Mouse (Mus musculus): ENCODE data around the gene Theg. TPM values are rescaled to one million over a fixed set of nuclear protein-coding genes. Genes with fewer than 3 reads are reported as not detected.

Gene Theg
- polyA plus RNA-seq, 1 experiment from 2014 or later = not detected

DNA sequence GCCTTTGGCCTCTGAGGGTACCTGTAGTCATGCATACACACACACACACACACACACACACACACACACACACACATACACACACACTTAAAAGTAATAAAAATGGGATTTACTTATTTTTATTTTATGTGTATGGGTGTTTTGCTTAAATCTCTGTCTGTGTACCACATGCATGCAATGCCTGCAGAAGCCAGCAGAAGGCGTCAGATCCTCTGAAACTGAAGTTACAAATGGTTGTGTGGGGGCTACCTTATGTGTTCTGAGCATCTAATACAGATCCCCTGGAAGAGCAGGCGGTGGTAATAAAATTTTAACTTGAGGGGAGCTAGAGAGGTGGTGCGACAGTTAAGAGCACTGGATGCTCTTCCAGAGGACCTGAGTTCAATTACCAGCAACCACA lies 59.0 kb downstream of the Theg start:
- H3K27ac ChIP-seq = no peak overlapping the region
- H3K4me3 ChIP-seq (ENCODE audit: inconsistent target) = no peak overlapping the region
- no peaks in the 10 kb centered on the region for H3K79me2 ChIP-seq (ENCODE audit: inconsistent target)
- WGBS (ENCODE audit: missing documents) = 98% methylated on average over 3 of the region's 3 CpGs
- peaks cover 28% of the 10 kb centered on the region; the same call in 1 of the 2 replicates for H3K36me3 ChIP-seq (ENCODE audit: inconsistent target)

DNA sequence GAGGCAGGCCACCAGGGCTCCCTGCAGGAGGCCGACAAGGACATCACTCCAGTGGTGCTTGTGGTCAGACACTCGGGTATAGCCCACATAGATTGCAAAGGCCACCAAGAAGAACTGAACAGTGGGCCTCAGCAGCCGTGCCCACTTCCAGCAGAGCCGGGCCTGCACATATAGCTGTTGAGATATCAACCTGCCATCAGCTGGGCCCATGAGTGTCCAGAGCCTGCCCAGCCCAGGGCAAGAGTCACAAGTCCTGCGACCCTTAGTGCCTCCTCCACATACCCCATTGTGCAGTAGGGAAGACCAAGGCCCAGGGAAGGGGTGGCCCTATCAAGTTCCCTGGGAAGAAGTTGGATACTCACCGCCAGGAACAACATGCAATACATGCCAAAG lies 59.7 kb downstream of the Theg start:
- peaks cover 28% of the 10 kb centered on the region; the same call in 1 of the 2 replicates for H3K36me3 ChIP-seq (ENCODE audit: inconsistent target)
- no peaks in the 10 kb centered on the region for H3K79me2 ChIP-seq (ENCODE audit: inconsistent target)

DNA sequence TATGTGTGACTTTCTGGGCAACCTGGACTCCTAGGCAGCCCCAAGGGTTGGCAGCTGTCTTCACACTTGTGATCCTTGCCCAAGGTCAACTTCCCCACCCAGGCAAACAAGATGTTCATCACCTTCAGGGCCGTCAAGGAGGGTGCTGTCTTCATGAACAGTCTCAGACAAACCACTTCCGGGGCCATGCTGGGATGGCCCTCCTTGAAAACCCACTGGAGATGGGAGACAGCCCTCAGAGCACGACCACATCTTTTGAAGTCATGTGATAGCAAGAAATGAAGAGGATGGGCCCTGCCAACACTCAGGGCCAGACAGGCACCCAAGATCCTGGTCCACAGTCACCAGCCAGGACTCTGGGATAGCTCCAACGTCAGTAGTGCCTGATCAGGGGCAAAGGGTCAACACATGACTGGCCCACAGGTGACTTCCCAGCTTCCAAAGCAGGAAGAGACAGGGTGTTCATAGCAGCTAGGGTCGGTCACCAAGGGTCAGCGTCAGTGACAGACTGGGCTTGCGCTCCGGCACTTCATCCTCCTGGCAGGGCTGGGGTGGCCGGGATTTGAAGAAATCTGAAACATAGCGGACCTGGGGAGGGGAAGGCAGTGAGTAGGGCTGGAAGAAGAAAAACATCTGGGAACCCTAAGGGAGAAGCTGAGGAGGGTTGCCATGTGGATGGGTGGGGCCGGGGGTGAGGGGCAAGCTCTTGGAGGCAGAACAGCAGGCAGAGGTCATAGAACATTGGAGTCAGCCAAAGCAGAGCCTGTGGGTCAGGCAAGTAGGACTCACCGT lies 60.3 kb downstream of the Theg start:
- H3K4me3 ChIP-seq (ENCODE audit: inconsistent target) = no peak overlapping the region
- H3K27ac ChIP-seq = no peak overlapping the region
- no peaks in the 10 kb centered on the region for H3K79me2 ChIP-seq (ENCODE audit: inconsistent target)
- 97% methylated on average over 12 of the region's 12 CpGs for WGBS (ENCODE audit: missing documents)
- peaks cover 28% of the 10 kb centered on the region; the same call in 1 of the 2 replicates for H3K36me3 ChIP-seq (ENCODE audit: inconsistent target)

More for the DNA sequence above, 59.7 kb downstream of the Theg start:
- H3K4me3 ChIP-seq (ENCODE audit: inconsistent target) = no peak overlapping the region
- H3K27ac ChIP-seq = no peak overlapping the region
- WGBS (ENCODE audit: missing documents) = 94% methylated on average over 6 of the region's 6 CpGs

Other genes starting within 250 kb of the Theg start
- not detected in 3 replicates for gene Vmn2r82, start 230.8 kb downstream of the Theg start, polyA plus RNA-seq (2018)
- gene Vmn2r83, start 118.6 kb downstream of the Theg start, polyA plus RNA-seq (2018) = not detected in 3 replicates
- 5.9 to 18.3 TPM (median 17.5 TPM) in 3 replicates for gene Plpp2, start 53.5 kb downstream of the Theg start, polyA plus RNA-seq (2018)
- gene Mier2, start 32.1 kb downstream of the Theg start, polyA plus RNA-seq (2018) = 4.8 to 16.5 TPM (median 12.6 TPM) in 3 replicates
- not detected in 3 replicates for gene C2cd4c, start 26.7 kb upstream of the Theg start, polyA plus RNA-seq (2018)
- gene Shc2, start 50.6 kb upstream of the Theg start, polyA plus RNA-seq (2018) = 0.15 to 0.53 TPM (median 0.38 TPM) in 3 replicates
- gene Odf3l2, start 58.4 kb upstream of the Theg start, polyA plus RNA-seq (2018) = not detected in 3 replicates
- not detected in 3 replicates for gene Madcam1, start 77.2 kb upstream of the Theg start, polyA plus RNA-seq (2018)
- 10.4 to 41.3 TPM (median 25.9 TPM) in 3 replicates for gene Tpgs1, start 82.0 kb upstream of the Theg start, polyA plus RNA-seq (2018)
- 78.9 to 136 TPM (median 128 TPM) in 3 replicates for gene Cdc34, start 94.9 kb upstream of the Theg start, polyA plus RNA-seq (2018)
- gene Gzmm, start 101.7 kb upstream of the Theg start, polyA plus RNA-seq (2018) = 0.30 TPM in 1 of 3 replicates, not detected in the others
- 331 to 456 TPM (median 356 TPM) in 3 replicates for gene Bsg, start 117.2 kb upstream of the Theg start, polyA plus RNA-seq (2018)
- 0.30 to 1.6 TPM (median 0.40 TPM) in 3 replicates for gene Hcn2, start 129.3 kb upstream of the Theg start, polyA plus RNA-seq (2018)
- 11.4 to 13.9 TPM (median 11.7 TPM) in 3 replicates for gene Polrmt, start 159.2 kb upstream of the Theg start, polyA plus RNA-seq (2018)
- gene Fgf22, start 167.7 kb upstream of the Theg start, polyA plus RNA-seq (2018) = not detected in 3 replicates
- 20.1 to 34.6 TPM (median 21.2 TPM) in 3 replicates for gene Rnf126, start 179.6 kb upstream of the Theg start, polyA plus RNA-seq (2018)
- 0.12 to 0.67 TPM (median 0.47 TPM) in 3 replicates for gene Fstl3, start 189.9 kb upstream of the Theg start, polyA plus RNA-seq (2018)
- gene Prss57, start 203.6 kb upstream of the Theg start, polyA plus RNA-seq (2018) = not detected in 3 replicates
- gene Palm, start 206.2 kb upstream of the Theg start, polyA plus RNA-seq (2018) = 1.3 to 1.9 TPM (median 1.8 TPM) in 3 replicates
- gene Misp, start 233.7 kb upstream of the Theg start, polyA plus RNA-seq (2018) = 0.23 to 0.95 TPM (median 0.93 TPM) in 3 replicates

All from macrophage (primary cell).